Mouse (Mus musculus) gastrocnemius, postnatal 14 days (tissue): ENCODE measurements around the gene Hspb6. TPM values are rescaled to one million over a fixed set of nuclear protein-coding genes. Genes with fewer than 3 reads are reported as not detected.

Source experiments
- DNase-seq: peaks from one replicate; pipeline ENCODE4 v3.0.0; 2021; ENCODE audit warnings: mixed read lengths
- intact Hi-C: fragments of 180-260 bp; cut with DNase I; formaldehyde crosslinking; loops from one replicate; pipeline ENCODE4 v1.15.1; 2025; ENCODE audit warnings: low total_unique reads
- long read RNA-seq, 2 experiments: library from polyadenylated mRNA; stranded (forward); transcript quantifications; one replicate each; pipeline ENCODE4 v2.0.0; 2021
- total RNA-seq, 2 experiments: library from RNA; stranded (reverse); gene quantifications; 2 replicates each; pipeline ENCODE4 v1.2.3; 2021

Hspb6 gene
- 100 to 1,000 TPM; 455 to 476 TPM for total RNA-seq
- long read RNA-seq, experiment 1, transcript Hspb6-201 (3 exons, 1,363 nt): major isoform, 229 of 247 reads
- long read RNA-seq, experiment 1, partial matches to known transcripts: 7 of 247 reads
- long read RNA-seq, experiment 1, other reads (novel, unspliced or antisense): 9 of 247 reads
- long read RNA-seq, experiment 2, transcript Hspb6-201 (3 exons, 1,363 nt): major isoform, 380 of 411 reads
- long read RNA-seq, experiment 2, partial matches to known transcripts: 26 of 411 reads
- long read RNA-seq, experiment 2, other reads (novel, unspliced or antisense): 4 of 411 reads

GRCm38 (mm10) chr7:30552102-30553020 lies at the start of gene Hspb6, which contains the start of gene Proser3:
Gene Hspb6, plus strand, starts transcription at chr7:30552178.
Gene Proser3, minus strand, starts transcription at chr7:30552299.
- peak; percentile 97 for DNase-seq
- intact Hi-C loops: no loop called here

- intact Hi-C loops: no loop called here
- DNase-seq: no peak
Observed at GRCm38 (mm10) chr7:30508061-30508460, 43.9 kb upstream of the Hspb6 start.

- DNase-seq: no peak
- intact Hi-C loops: no loop called here
Observed at GRCm38 (mm10) chr7:30515003-30515760, 36.8 kb upstream of the Hspb6 start.

GRCm38 (mm10) chr7:30518325-30518724 lies 33.7 kb upstream of the Hspb6 start:
- intact Hi-C loops: no loop called here

GRCm38 (mm10) chr7:30520396-30520795 lies 31.6 kb upstream of the Hspb6 start:
- intact Hi-C loops: no loop called here
- DNase-seq: no peak

More at GRCm38 (mm10) chr7:30518325-30518724, 33.7 kb upstream of the Hspb6 start:
- DNase-seq: no peak

- intact Hi-C loops: no loop called here
- no peak for DNase-seq
Observed at GRCm38 (mm10) chr7:30520856-30521255, 31.1 kb upstream of the Hspb6 start.

GRCm38 (mm10) chr7:30522871-30523270 lies 29.1 kb upstream of the Hspb6 start:
- intact Hi-C loops: no loop called here
- no peak for DNase-seq

GRCm38 (mm10) chr7:30524487-30524886 lies 27.5 kb upstream of the Hspb6 start:
- DNase-seq: no peak
- intact Hi-C loops: no loop called here

GRCm38 (mm10) chr7:30525954-30526353 lies 26.0 kb upstream of the Hspb6 start:
- no peak for DNase-seq
- intact Hi-C loops: no loop called here

- DNase-seq: no peak
- intact Hi-C loops: no loop called here
Observed at GRCm38 (mm10) chr7:30526399-30526798, 25.6 kb upstream of the Hspb6 start.

- intact Hi-C loops: no loop called here
- DNase-seq: no peak
Observed at GRCm38 (mm10) chr7:30526981-30527380, 25.0 kb upstream of the Hspb6 start.

GRCm38 (mm10) chr7:30531291-30531815 lies 20.6 kb upstream of the Hspb6 start:
- no peak for DNase-seq
- intact Hi-C loops: no loop called here

- peak; percentile 35 for DNase-seq
Observed at GRCm38 (mm10) chr7:30532931-30533330, 19.0 kb upstream of the Hspb6 start.

GRCm38 (mm10) chr7:30533941-30534632 lies 17.9 kb upstream of the Hspb6 start:
- no peak for DNase-seq
- intact Hi-C loops: no loop called here

More at GRCm38 (mm10) chr7:30532931-30533330, 19.0 kb upstream of the Hspb6 start:
- intact Hi-C loops: no loop called here

GRCm38 (mm10) chr7:30534633-30535577 lies 17.1 kb upstream of the Hspb6 start, which contains the start of gene Arhgap33:
Gene Arhgap33, minus strand, starts transcription at chr7:30535060.
- peak; percentile 95 for DNase-seq
- intact Hi-C loops: no loop called here

- no peak for DNase-seq
- intact Hi-C loops: no loop called here
Observed at GRCm38 (mm10) chr7:30540572-30540971, 11.4 kb upstream of the Hspb6 start.

GRCm38 (mm10) chr7:30544327-30544726 lies 7.7 kb upstream of the Hspb6 start:
- intact Hi-C loops: no loop called here
- no peak for DNase-seq

- intact Hi-C loops: no loop called here
- no peak for DNase-seq
Observed at GRCm38 (mm10) chr7:30549880-30550279, 2.1 kb upstream of the Hspb6 start.
